Mouse (Mus musculus): ENCODE data around the gene Ripply1.
A peak's percentile ranks its signal among the peaks of the same experiment; 100 is the strongest.

The Ripply1 gene

GRCm38 (mm10) chrX:139782278-139783044 lies at the start of gene Ripply1:
Gene Ripply1, minus strand, starts transcription at chrX:139782353.
- no peak for DNase-seq (ENCODE audit: low spot score)

- DNase-seq (ENCODE audit: low spot score), result no peak
Measured at GRCm38 (mm10) chrX:139828363-139829092, 46.4 kb upstream of the Ripply1 start.

GRCm38 (mm10) chrX:139826926-139827325 lies 44.8 kb upstream of the Ripply1 start:
- DNase-seq (ENCODE audit: low spot score), result no peak

GRCm38 (mm10) chrX:139825402-139825801 lies 43.2 kb upstream of the Ripply1 start:
- DNase-seq (ENCODE audit: low spot score), result no peak

GRCm38 (mm10) chrX:139815201-139815600 lies 33.0 kb upstream of the Ripply1 start:
- DNase-seq (ENCODE audit: low spot score), result no peak

GRCm38 (mm10) chrX:139814018-139814635 lies 32.0 kb upstream of the Ripply1 start:
- DNase-seq (ENCODE audit: low spot score), result no peak

- no peak for DNase-seq (ENCODE audit: low spot score)
Measured at GRCm38 (mm10) chrX:139813299-139814002, 31.3 kb upstream of the Ripply1 start.

GRCm38 (mm10) chrX:139812636-139813298 lies 30.6 kb upstream of the Ripply1 start:
- no peak for DNase-seq (ENCODE audit: low spot score)

- DNase-seq (ENCODE audit: low spot score), result no peak
Measured at GRCm38 (mm10) chrX:139808501-139808900, 26.3 kb upstream of the Ripply1 start.

GRCm38 (mm10) chrX:139808085-139808484 lies 25.9 kb upstream of the Ripply1 start:
- no peak for DNase-seq (ENCODE audit: low spot score)

GRCm38 (mm10) chrX:139807391-139807790 lies 25.2 kb upstream of the Ripply1 start:
- no peak for DNase-seq (ENCODE audit: low spot score)

GRCm38 (mm10) chrX:139805918-139806317 lies 23.8 kb upstream of the Ripply1 start:
- no peak for DNase-seq (ENCODE audit: low spot score)

GRCm38 (mm10) chrX:139803028-139803427 lies 20.9 kb upstream of the Ripply1 start:
- DNase-seq (ENCODE audit: low spot score), result no peak

GRCm38 (mm10) chrX:139800406-139800878 lies 18.3 kb upstream of the Ripply1 start, which contains the start of gene Cldn2:
Gene Cldn2, plus strand, starts transcription at chrX:139800828.
- DNase-seq (ENCODE audit: low spot score), result peak; percentile 41

- no peak for DNase-seq (ENCODE audit: low spot score)
Measured at GRCm38 (mm10) chrX:139799953-139800352, 17.8 kb upstream of the Ripply1 start.

GRCm38 (mm10) chrX:139797875-139798274 lies 15.7 kb upstream of the Ripply1 start:
- DNase-seq (ENCODE audit: low spot score), result no peak

- DNase-seq (ENCODE audit: low spot score), result no peak
Measured at GRCm38 (mm10) chrX:139796037-139796436, 13.9 kb upstream of the Ripply1 start.

GRCm38 (mm10) chrX:139794072-139794845 lies 12.1 kb upstream of the Ripply1 start:
- DNase-seq (ENCODE audit: low spot score), result no peak

GRCm38 (mm10) chrX:139785764-139786163 lies 3.6 kb upstream of the Ripply1 start:
- DNase-seq (ENCODE audit: low spot score), result peak; percentile 77

- peak; percentile 26 for DNase-seq (ENCODE audit: low spot score)
Measured at GRCm38 (mm10) chrX:139783045-139783422, 881 bp upstream of the Ripply1 start.

- no peak for DNase-seq (ENCODE audit: low spot score)
Measured at GRCm38 (mm10) chrX:139781563-139781962, 590 bp downstream of the Ripply1 start.
